Comparison of ENCODE assay signal across 8 mouse cellular contexts in genomic region chrX:56821765-56822603, GRCm38 (mm10). TPM values are rescaled to one million over a fixed set of nuclear protein-coding genes. Genes with fewer than 3 reads are reported as not detected.
DNase-seq lines count a peak whose midpoint lies in the region; ATAC-seq and TF ChIP-seq lines count a peak whose summit lies in the region.

TSS of gene Map7d3 (minus strand) at chrX:56822326.

- 18% methylated on average over 35 of the region's 35 CpGs for WGBS in intestine, embryonic 16.5 days
- 15% methylated on average over 33 of the region's 35 CpGs for WGBS in lung, postnatal 0 days

- no peaks in the 10 kb centered on the region for H3K9me3 ChIP-seq in ES-Bruce4 (replicated peaks; ENCODE audit: control insufficient read depth, insufficient read depth, low read length, poor library complexity, severe bottlenecking)
- H3K9me3 ChIP-seq in intestine, embryonic 16.5 days (ENCODE audit: control insufficient read depth, low read length): no peaks in the 10 kb centered on the region
- no peaks in the 10 kb centered on the region for H3K9me3 ChIP-seq in lung, postnatal 0 days (ENCODE audit: low read length)

- H3K4me2 ChIP-seq in intestine, embryonic 16.5 days (ENCODE audit: low read depth, low read length): peak within 1 kb of the TSS; percentile 63
- H3K4me2 ChIP-seq in lung, postnatal 0 days (replicated peaks; ENCODE audit: low read depth, low read length): peak within 1 kb of the TSS; percentile 61

- no peaks in the 10 kb centered on the region for H3K27me3 ChIP-seq in ES-Bruce4 (ENCODE audit: control insufficient read depth, insufficient read depth, low read length, poor library complexity, severe bottlenecking)
- H3K27me3 ChIP-seq in intestine, embryonic 16.5 days (replicated peaks; ENCODE audit: control insufficient read depth, insufficient read depth, low read length): no peaks in the 10 kb centered on the region
- H3K27me3 ChIP-seq in lung, postnatal 0 days (replicated peaks; ENCODE audit: insufficient read depth, low read length): no peaks in the 10 kb centered on the region

- H3K4me1 ChIP-seq in ES-Bruce4 (ENCODE audit: control insufficient read depth, insufficient read depth, low read length): no peaks in the 10 kb centered on the region
- no peaks in the 10 kb centered on the region for H3K4me1 ChIP-seq in intestine, embryonic 16.5 days (ENCODE audit: control insufficient read depth, insufficient read depth, low read length)
- no peaks in the 10 kb centered on the region for H3K4me1 ChIP-seq in lung, postnatal 0 days (ENCODE audit: insufficient read depth, low read depth, low read length)

- peak; percentile 59; the same call in 1 of the 2 replicates for ATAC-seq in intestine, embryonic 16.5 days
- ATAC-seq in lung, postnatal 0 days: peak; percentile 57

- peak; percentile 24 for DNase-seq in adrenal gland, postnatal 14 days
- peak; percentile 14 for DNase-seq in forelimb bud, embryonic 11.5 days (ENCODE audit: low read depth, low spot score)
- DNase-seq in lung, postnatal 0 days (ENCODE audit: low spot score): peak; percentile 29
- peak; percentile 52 for DNase-seq in retina, embryonic 14.5 days (ENCODE audit: low spot score)
- no peak for DNase-seq in right cerebral cortex, postnatal 36 days (ENCODE audit: low spot score in 2 of 2)
- no peak for DNase-seq in cerebellum, postnatal 36 days

- peak within 1 kb of the TSS; percentile 96 for H3K4me3 ChIP-seq in ES-Bruce4 (ENCODE audit: low read depth, low read length)
- H3K4me3 ChIP-seq in intestine, embryonic 16.5 days (ENCODE audit: low read length): peak within 1 kb of the TSS; percentile 51
- H3K4me3 ChIP-seq in lung, postnatal 0 days (ENCODE audit: low read depth, low read length): peak within 1 kb of the TSS; percentile 44

- H3K9ac ChIP-seq in ES-Bruce4 (ENCODE audit: low read depth, poor library complexity, severe bottlenecking): peak within 1 kb of the TSS; percentile 72
- H3K9ac ChIP-seq in intestine, embryonic 16.5 days (ENCODE audit: low read depth, low read length): peak within 1 kb of the TSS; percentile 53
- H3K9ac ChIP-seq in lung, postnatal 0 days (replicated peaks; ENCODE audit: low read depth): no peak within 1 kb of the TSS

- H3K36me3 ChIP-seq in ES-Bruce4 (ENCODE audit: control insufficient read depth, insufficient read depth, low read length, poor library complexity, severe bottlenecking): no peaks in the 10 kb centered on the region
- H3K36me3 ChIP-seq in intestine, embryonic 16.5 days (ENCODE audit: control insufficient read depth, insufficient read depth, low read length): no peaks in the 10 kb centered on the region
- H3K36me3 ChIP-seq in lung, postnatal 0 days (ENCODE audit: insufficient read depth, low read length): no peaks in the 10 kb centered on the region

- no peak for TF ChIP-seq CTCF in ES-Bruce4 (IDR thresholded peaks at IDR 0.05; ENCODE audit: low read depth, low read length)
- no peak for TF ChIP-seq CTCF in lung, postnatal 0 days (IDR thresholded peaks at IDR 0.05)

- TF ChIP-seq POLR2A in ES-Bruce4 (IDR thresholded peaks at IDR 0.05; ENCODE audit: insufficient read depth, low read length): no peak

- no peak for TF ChIP-seq EP300 in ES-Bruce4 (IDR thresholded peaks at IDR 0.05; ENCODE audit: insufficient read depth, low read depth, low read length)
- TF ChIP-seq EP300 in lung, postnatal 0 days (IDR thresholded peaks at IDR 0.05): no peak

- no peak within 1 kb of the TSS for H3K27ac ChIP-seq in ES-Bruce4 (ENCODE audit: insufficient read depth, low read length)
- H3K27ac ChIP-seq in intestine, embryonic 16.5 days (ENCODE audit: low read length): no peak within 1 kb of the TSS
- H3K27ac ChIP-seq in lung, postnatal 0 days (ENCODE audit: low read length): no peak within 1 kb of the TSS

RNA-seq across cellular contexts. Expression of gene Map7d3, which starts in this region (rescaled TPM):
- polyA plus RNA-seq in ES-Bruce4 (2011; ENCODE audit: insufficient read depth, insufficient read length, low read depth, missing spikeins): 4.4 and 5.1 TPM in 2 replicates
- total RNA-seq in adrenal gland, postnatal 14 days (2021): 2.8 and 3.0 TPM in 2 replicates
- polyA plus RNA-seq in intestine, embryonic 16.5 days (2015; fragmentation: Nextera tagmentation; extraction: Ambion mirVana): 0.77 and 1.1 TPM in 2 replicates
- 2.4 and 2.6 TPM in 2 replicates for polyA plus RNA-seq in lung, postnatal 0 days (2015; fragmentation: Nextera tagmentation; extraction: Ambion mirVana)

Comparison
In these comparisons a context has a peak if more than half of its experiments do, and no peak if none do; other contexts are left out.
1. H3K4me3 ChIP-seq: peak in every context shown above with its lines; median percentile 96 in ES-Bruce4; 51 in intestine, embryonic 16.5 days; 44 in lung, postnatal 0 days.
2. DNase-seq: peak in adrenal gland, postnatal 14 days (single experiment), forelimb bud, embryonic 11.5 days (single experiment), lung, postnatal 0 days (single experiment) and retina, embryonic 14.5 days (single experiment); none in right cerebral cortex, postnatal 36 days (0 of 2) and cerebellum, postnatal 36 days (0 of 2).